Mouse (Mus musculus) liver, embryonic 14.5 days (tissue): ENCODE measurements around the gene Rab15. TPM values are rescaled to one million over a fixed set of nuclear protein-coding genes. Genes with fewer than 3 reads are reported as not detected.

Experiments used
- ATAC-seq: fragments of 200-750 bp; cut with Nextera tagmentation; 2 replicates; pipeline ENCODE4 v1.8.0; 2017; ENCODE audit warnings: moderate number of reproducible peaks, mild to moderate bottlenecking, moderate library complexity; ENCODE audit not compliant: insufficient read depth
- DNase-seq, 3 experiments: peaks; one replicate each; pipeline ENCODE4 v3.0.0-alpha.2; 2012 to 2013; ENCODE audit warnings: low read depth in 3 of 3, low spot score in 3 of 3
- H3K27ac ChIP-seq: fragments of 300-500 bp; sonication (generic); 2 replicates; pipeline ENCODE4 v1.5.1; 2014; ENCODE audit warnings: moderate library complexity, mild to moderate bottlenecking, control low read depth, inconsistent platforms
- H3K27me3 ChIP-seq: fragments of 300-500 bp; sonication (generic); 2 replicates; pipeline ENCODE4 v1.6.1; 2014; ENCODE audit warnings: mild to moderate bottlenecking, low read length, moderate library complexity; ENCODE audit not compliant: control insufficient read depth, insufficient read depth
- H3K36me3 ChIP-seq: fragments of 300-500 bp; sonication (generic); replicated peaks from 2 replicates; pipeline ENCODE4 v1.6.1; 2014; ENCODE audit warnings: low read depth; ENCODE audit not compliant: control insufficient read depth, insufficient read depth
- H3K4me1 ChIP-seq, 2 experiments: fragments of 200-500 bp in 1 of 2; fragments of 300-500 bp in 1 of 2; sonication (generic) in 1 of 2; replicated peaks; 2 replicates each; pipeline ENCODE4 v1.6.1; 2012 to 2014; ENCODE audit warnings: antibody characterized with exemption in 1 of 2, inconsistent platforms in 1 of 2, low read length in 1 of 2; ENCODE audit not compliant: control insufficient read depth in 2 of 2, insufficient read depth in 2 of 2
- H3K4me2 ChIP-seq: fragments of 300-500 bp; sonication (generic); 2 replicates; pipeline ENCODE4 v1.6.1; 2014; ENCODE audit warnings: low read depth, mild to moderate bottlenecking, control low read depth, moderate library complexity
- H3K4me3 ChIP-seq, 2 experiments: fragments of 200-500 bp in 1 of 2; fragments of 300-500 bp in 1 of 2; sonication (generic) in 1 of 2; 2 replicates each; pipeline ENCODE4 v1.5.1; 2012 to 2014; ENCODE audit warnings: low read depth in 2 of 2, low read length in 2 of 2, mild to moderate bottlenecking in 2 of 2, control low read depth in 1 of 2, inconsistent platforms in 1 of 2, moderate library complexity in 1 of 2; ENCODE audit not compliant: insufficient read depth in 1 of 2
- H3K9ac ChIP-seq: fragments of 300-500 bp; sonication (generic); replicated peaks from 2 replicates; pipeline ENCODE4 v1.6.1; 2014; ENCODE audit warnings: mild to moderate bottlenecking, control low read depth, moderate library complexity
- H3K9me3 ChIP-seq: fragments of 300-500 bp; sonication (generic); 2 replicates; pipeline ENCODE4 v1.6.1; 2016; ENCODE audit warnings: low read length, mixed read lengths; ENCODE audit not compliant: control insufficient read depth
- CTCF ChIP-seq: IDR thresholded peaks from 2 replicates; pipeline ENCODE4 v1.5.1; 2016; ENCODE audit warnings: antibody characterized with exemption, low read depth, control low read depth
- EP300 ChIP-seq: IDR thresholded peaks from 2 replicates; pipeline ENCODE4 v1.6.1; 2016; ENCODE audit warnings: antibody characterized with exemption, low read depth
- WGBS: fragments of 180-500 bp; shearing (Covaris S2); extraction: QIAGEN DNeasy Blood & Tissue Kit; methylation state at CpG from one replicate; pipeline ENCODE4 v1.1.7; 2014; ENCODE audit not compliant: insufficient replicate concordance; 5-methylcytosine and 5-hydroxymethylcytosine counted together
- polyA plus RNA-seq, 2 experiments: library from polyadenylated mRNA; depleted of rRNA in 1 of 2; stranded (reverse) in 1 of 2; unstranded in 1 of 2; fragments of >200 nt; fragmentation: Nextera tagmentation in 1 of 2; extraction: Ambion mirVana in 1 of 2; gene quantifications; 2 replicates each; pipeline versions ENCODE4 v1.2.1 to v1.2.3; 2012 to 2014

Gene Rab15
- polyA plus RNA-seq, 2 experiments: 0.11 to 0.15 TPM

GRCm38 (mm10) chr12:76752652-76753318 is 69.9 kb downstream of the Rab15 start:
- TF ChIP-seq CTCF (peak; percentile 71), EP300 (no peak)
- H3K9me3 ChIP-seq: no peaks in the 10 kb centered on the region
- ATAC-seq (no peak), DNase-seq (peak; percentile 33 to 52 (median 40))
- no peak overlapping the region for H3K4me2 ChIP-seq
- H3K9ac ChIP-seq: no peak overlapping the region
- H3K4me3 ChIP-seq: no peak overlapping the region
- no peak overlapping the region for H3K27ac ChIP-seq
- 41% methylated on average over 14 of the region's 14 CpGs for WGBS
- H3K36me3 ChIP-seq: no peaks in the 10 kb centered on the region
- H3K4me1 ChIP-seq: no peaks in the 10 kb centered on the region
- no peaks in the 10 kb centered on the region for H3K27me3 ChIP-seq

DNA sequence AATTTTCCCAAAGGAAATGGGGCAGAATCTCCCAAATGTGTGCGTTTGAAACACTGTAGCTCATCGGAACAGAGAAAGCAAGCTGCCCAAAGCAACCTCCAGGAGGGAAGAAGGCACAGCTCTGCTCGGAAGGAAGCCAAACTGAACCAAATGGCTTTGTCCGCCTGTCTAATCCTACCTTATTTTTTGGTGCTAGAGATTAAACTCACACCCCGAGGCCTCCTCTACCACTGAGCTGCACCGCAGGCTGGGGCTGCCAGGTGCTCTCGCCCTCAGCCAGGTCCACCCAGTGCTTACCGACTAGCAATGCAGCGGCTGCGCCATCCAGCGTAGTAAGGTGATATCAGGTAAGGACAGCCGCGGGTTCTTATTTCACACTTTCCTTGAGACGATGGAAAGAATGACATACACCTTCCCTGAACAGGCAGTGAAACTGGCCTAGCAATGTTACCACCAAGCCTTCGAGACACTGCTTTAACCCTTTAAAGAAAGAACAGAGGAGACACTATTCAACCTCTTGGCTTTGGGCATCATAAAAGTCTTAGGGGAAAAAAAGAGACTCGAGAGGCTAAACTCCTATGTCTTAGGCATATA is 71.7 kb downstream of the Rab15 start:
- no peak for ATAC-seq
- H3K27ac ChIP-seq: no peak overlapping the region
- H3K4me2 ChIP-seq: no peak overlapping the region
- H3K4me1 ChIP-seq: no peaks in the 10 kb centered on the region
- H3K9ac ChIP-seq: no peak overlapping the region
- H3K4me3 ChIP-seq: no peak overlapping the region
- no peaks in the 10 kb centered on the region for H3K9me3 ChIP-seq
- DNase-seq: no peak
- WGBS: 71% methylated on average over 16 of the region's 16 CpGs
- TF ChIP-seq EP300: no peak
- TF ChIP-seq CTCF: no peak
- H3K36me3 ChIP-seq: no peaks in the 10 kb centered on the region
- no peaks in the 10 kb centered on the region for H3K27me3 ChIP-seq

Other genes starting within 250 kb of the Rab15 start
- 35.4 and 39.7 TPM in 2 replicates for gene Sptb, start 112.4 kb downstream of the Rab15 start, polyA plus RNA-seq (2012; rRNA removed)
- gene Sptb, start 112.4 kb downstream of the Rab15 start, polyA plus RNA-seq (2014; fragmentation: Nextera tagmentation; extraction: Ambion mirVana): 59.4 and 70.4 TPM in 2 replicates
- gene Churc1, start 57.4 kb downstream of the Rab15 start, polyA plus RNA-seq (2012; rRNA removed): 38.2 and 40.2 TPM in 2 replicates
- 68.8 and 76.3 TPM in 2 replicates for gene Churc1, start 57.4 kb downstream of the Rab15 start, polyA plus RNA-seq (2014; fragmentation: Nextera tagmentation; extraction: Ambion mirVana)
- gene Fntb, start 57.3 kb downstream of the Rab15 start, polyA plus RNA-seq (2012; rRNA removed): 21.4 and 24.3 TPM in 2 replicates
- gene Fntb, start 57.3 kb downstream of the Rab15 start, polyA plus RNA-seq (2014; fragmentation: Nextera tagmentation; extraction: Ambion mirVana): 28.8 and 33.7 TPM in 2 replicates
- gene Gpx2, start 27.4 kb downstream of the Rab15 start, polyA plus RNA-seq (2012; rRNA removed): 0.06 and 0.16 TPM in 2 replicates
- gene Gpx2, start 27.4 kb downstream of the Rab15 start, polyA plus RNA-seq (2014; fragmentation: Nextera tagmentation; extraction: Ambion mirVana): not detected in 2 replicates
- gene Max, start 139.3 kb upstream of the Rab15 start, polyA plus RNA-seq (2012; rRNA removed): 20.5 and 27.5 TPM in 2 replicates
- gene Max, start 139.3 kb upstream of the Rab15 start, polyA plus RNA-seq (2014; fragmentation: Nextera tagmentation; extraction: Ambion mirVana): 26.2 and 26.8 TPM in 2 replicates